Mouse (Mus musculus): Measurements from ENCODE around the gene Cyp2c55. TPM values are rescaled to one million over a fixed set of nuclear protein-coding genes. Genes with fewer than 3 reads are reported as not detected.

Cyp2c55 gene
- not detected in 2 replicates for polyA plus RNA-seq (2015; fragmentation: Nextera tagmentation; extraction: Ambion mirVana)

DNA sequence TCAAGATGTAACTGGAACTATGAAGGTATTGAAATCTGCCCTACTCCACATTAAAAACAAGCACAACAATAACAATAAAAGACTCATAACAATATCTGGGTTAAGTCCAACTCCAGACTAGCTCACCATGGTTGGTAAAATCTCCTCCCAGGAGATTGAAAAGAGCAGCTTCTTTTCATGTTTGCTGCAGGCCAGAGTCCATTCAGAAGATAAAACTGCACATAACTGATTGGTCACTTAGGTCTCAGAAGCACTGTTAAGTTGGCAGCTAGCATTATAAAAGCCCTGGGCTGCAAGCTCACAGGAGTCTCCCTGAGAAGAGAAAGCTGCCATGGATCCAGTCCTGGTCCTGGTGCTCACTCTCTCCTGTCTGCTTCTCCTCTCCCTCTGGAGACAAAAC, at the start of gene Cyp2c55:
Gene Cyp2c55 (plus strand): TSS at position 305 of the 400 bp plus-strand sequence.
- H3K9ac ChIP-seq (ENCODE audit: low read length): no peak within 1 kb of the TSS
- no peaks in the 10 kb centered on the region for H3K36me3 ChIP-seq (ENCODE audit: control insufficient read depth, insufficient read depth, low read length)
- no peaks in the 10 kb centered on the region for H3K27me3 ChIP-seq (ENCODE audit: control insufficient read depth, insufficient read depth, low read depth, low read length)
- H3K27ac ChIP-seq (ENCODE audit: low read length): no peak within 1 kb of the TSS
- no peak within 1 kb of the TSS for H3K4me2 ChIP-seq (ENCODE audit: low read depth, low read length)
- ATAC-seq (ENCODE audit: low read depth): no peak
- no peaks in the 10 kb centered on the region for H3K9me3 ChIP-seq (ENCODE audit: control insufficient read depth, low read length)
- no peaks in the 10 kb centered on the region for H3K4me1 ChIP-seq (replicated peaks; ENCODE audit: control insufficient read depth, insufficient read depth, low read length)
- no peak within 1 kb of the TSS for H3K4me3 ChIP-seq (ENCODE audit: low read length)

DNA sequence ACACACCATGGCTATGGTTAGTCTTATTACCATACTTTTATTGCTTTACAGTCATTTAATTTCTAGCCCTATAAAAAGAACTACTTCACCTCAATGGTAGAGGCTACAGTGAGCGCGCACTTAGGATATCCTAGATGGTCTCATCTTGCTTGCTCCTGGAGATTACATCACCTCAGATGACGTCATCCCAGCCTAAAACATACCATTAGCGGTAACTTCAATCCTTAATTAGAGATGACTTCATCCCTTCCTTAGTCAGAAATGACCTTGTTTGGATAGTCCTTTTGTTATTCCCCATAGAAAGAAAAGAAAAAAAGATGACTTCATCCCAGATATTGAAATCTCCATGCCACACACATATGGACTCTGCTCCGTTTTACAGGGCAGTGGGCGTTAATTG, 36.1 kb upstream of the Cyp2c55 start:
- no peaks in the 10 kb centered on the region for H3K9me3 ChIP-seq (ENCODE audit: control insufficient read depth, low read length)
- no peaks in the 10 kb centered on the region for H3K27me3 ChIP-seq (ENCODE audit: control insufficient read depth, insufficient read depth, low read depth, low read length)
- no peak for ATAC-seq (ENCODE audit: low read depth)
- no peak overlapping the region for H3K9ac ChIP-seq (ENCODE audit: low read length)
- H3K36me3 ChIP-seq (ENCODE audit: control insufficient read depth, insufficient read depth, low read length): peaks cover 6% of the 10 kb centered on the region; the same call in 1 of the 2 replicates
- 82% methylated on average over 6 of the region's 6 CpGs for WGBS
- H3K4me2 ChIP-seq (ENCODE audit: low read depth, low read length): no peak overlapping the region
- no peak overlapping the region for H3K4me3 ChIP-seq (ENCODE audit: low read length)
- no peak overlapping the region for H3K27ac ChIP-seq (ENCODE audit: low read length)
- no peaks in the 10 kb centered on the region for H3K4me1 ChIP-seq (replicated peaks; ENCODE audit: control insufficient read depth, insufficient read depth, low read length)

DNA sequence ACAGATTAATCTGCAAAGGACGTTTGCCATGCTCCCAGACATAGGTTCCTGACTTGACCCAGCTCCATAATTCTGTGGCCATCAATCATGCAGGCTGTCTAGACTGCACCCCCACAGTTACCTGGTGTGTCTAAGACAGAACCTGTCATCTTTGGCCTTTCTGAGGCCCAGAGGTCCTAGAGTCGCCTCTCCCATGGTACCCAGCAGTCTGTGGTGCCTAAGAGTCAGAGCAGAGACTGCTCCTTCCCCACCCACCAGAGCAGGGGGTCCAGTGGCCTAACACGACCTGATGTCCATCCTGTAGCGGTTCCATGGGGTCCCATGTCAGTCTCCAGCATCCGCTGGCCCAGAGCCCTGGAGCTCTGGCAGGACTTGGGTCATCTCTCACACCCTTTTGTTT, 34.2 kb upstream of the Cyp2c55 start:
- 59% methylated on average over 5 of the region's 5 CpGs for WGBS
- H3K4me2 ChIP-seq (ENCODE audit: low read depth, low read length): no peak overlapping the region
- ATAC-seq (ENCODE audit: low read depth): 0 out of 2 replicates have a peak, but pooled peaks have one; percentile 34

DNA sequence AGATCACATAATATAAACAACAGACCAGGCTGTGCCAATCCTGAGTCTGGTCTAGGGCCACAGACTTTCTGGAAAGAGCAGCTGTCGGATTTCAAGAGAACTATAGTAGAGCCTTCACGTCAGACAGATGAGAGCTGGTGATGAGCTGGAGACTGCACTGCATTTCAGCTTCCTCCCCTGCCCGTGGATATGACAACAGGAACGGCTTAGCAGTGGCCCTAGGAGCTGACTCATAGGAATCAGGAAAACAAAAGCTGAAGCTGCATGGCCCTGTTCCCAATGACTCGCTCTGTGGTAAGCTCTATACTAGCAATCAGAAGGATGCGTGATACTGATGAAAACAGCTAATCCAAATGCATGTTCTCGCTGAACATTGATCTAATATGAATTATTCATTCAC, 33.2 kb upstream of the Cyp2c55 start:
- Histone ChIP-seq H3K36me3 (ENCODE audit: control insufficient read depth, insufficient read depth, low read length) (peaks cover 4% of the 10 kb centered on the region; the same call in 1 of the 2 replicates), H3K27me3 (ENCODE audit: control insufficient read depth, insufficient read depth, low read depth, low read length) (no peaks in the 10 kb centered on the region), H3K9me3 (ENCODE audit: control insufficient read depth, low read length) (no peaks in the 10 kb centered on the region), H3K4me3 (ENCODE audit: low read length) (no peak overlapping the region), H3K4me2 (ENCODE audit: low read depth, low read length) (no peak overlapping the region), H3K27ac (ENCODE audit: low read length) (no peak overlapping the region), H3K4me1 (replicated peaks; ENCODE audit: control insufficient read depth, insufficient read depth, low read length) (no peaks in the 10 kb centered on the region), H3K9ac (ENCODE audit: low read length) (no peak overlapping the region)
- ATAC-seq (ENCODE audit: low read depth): peak; percentile 36; the same call in 1 of the 2 replicates
- 48% methylated on average over 7 of the region's 7 CpGs for WGBS

More for the DNA sequence above, 34.2 kb upstream of the Cyp2c55 start:
- H3K4me1 ChIP-seq (replicated peaks; ENCODE audit: control insufficient read depth, insufficient read depth, low read length): no peaks in the 10 kb centered on the region
- H3K27ac ChIP-seq (ENCODE audit: low read length): no peak overlapping the region
- no peaks in the 10 kb centered on the region for H3K9me3 ChIP-seq (ENCODE audit: control insufficient read depth, low read length)
- H3K4me3 ChIP-seq (ENCODE audit: low read length): no peak overlapping the region
- peaks cover 4% of the 10 kb centered on the region; the same call in 1 of the 2 replicates for H3K36me3 ChIP-seq (ENCODE audit: control insufficient read depth, insufficient read depth, low read length)
- no peak overlapping the region for H3K9ac ChIP-seq (ENCODE audit: low read length)
- no peaks in the 10 kb centered on the region for H3K27me3 ChIP-seq (ENCODE audit: control insufficient read depth, insufficient read depth, low read depth, low read length)

DNA sequence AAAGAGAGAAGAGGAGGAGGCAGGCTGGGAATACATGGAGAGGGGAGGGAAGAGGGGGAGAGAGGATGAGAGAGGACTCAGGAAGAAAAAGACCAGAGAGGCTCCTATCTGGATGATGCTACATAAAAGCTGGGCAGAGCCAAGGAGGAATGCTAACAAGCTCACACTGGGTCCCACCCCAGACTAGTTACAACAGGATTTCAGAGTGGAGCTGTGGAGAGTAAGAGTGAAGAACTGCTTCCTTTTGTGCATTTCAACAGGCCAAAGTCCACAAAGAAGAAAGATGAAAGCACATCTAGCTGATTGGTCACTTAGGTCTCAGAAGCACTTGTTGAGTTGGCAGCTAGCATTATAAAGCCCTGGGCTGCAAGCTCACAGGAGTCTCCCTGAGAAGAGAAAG, 30.6 kb upstream of the Cyp2c55 start:
- Histone ChIP-seq H3K4me3 (ENCODE audit: low read length) (no peak overlapping the region), H3K36me3 (ENCODE audit: control insufficient read depth, insufficient read depth, low read length) (no peaks in the 10 kb centered on the region; the same call in 1 of the 2 replicates), H3K27ac (ENCODE audit: low read length) (no peak overlapping the region), H3K4me2 (ENCODE audit: low read depth, low read length) (no peak overlapping the region), H3K9ac (ENCODE audit: low read length) (no peak overlapping the region), H3K27me3 (ENCODE audit: control insufficient read depth, insufficient read depth, low read depth, low read length) (no peaks in the 10 kb centered on the region), H3K9me3 (ENCODE audit: control insufficient read depth, low read length) (no peaks in the 10 kb centered on the region), H3K4me1 (replicated peaks; ENCODE audit: control insufficient read depth, insufficient read depth, low read length) (no peaks in the 10 kb centered on the region)
- ATAC-seq (ENCODE audit: low read depth): no peak

DNA sequence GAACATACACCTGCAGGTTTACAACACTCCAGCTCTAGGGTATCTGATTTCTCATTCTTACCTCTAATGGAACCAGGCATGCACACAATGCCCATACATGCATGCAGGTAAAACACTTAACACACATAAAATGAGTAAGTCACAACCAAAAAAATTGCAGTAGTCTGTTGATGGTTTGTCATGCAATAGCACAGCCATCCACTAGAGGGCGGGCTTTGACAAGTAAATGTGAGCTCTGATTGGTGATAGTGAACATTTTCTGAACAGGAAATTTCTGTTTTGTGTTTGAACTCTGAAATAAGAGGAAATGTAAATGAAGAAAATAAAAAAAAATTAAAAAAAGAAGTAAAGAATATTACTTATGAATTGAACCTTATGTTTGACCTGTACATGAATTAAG, 24.9 kb upstream of the Cyp2c55 start:
- no peaks in the 10 kb centered on the region for H3K27me3 ChIP-seq (ENCODE audit: control insufficient read depth, insufficient read depth, low read depth, low read length)
- no peak overlapping the region for H3K4me2 ChIP-seq (ENCODE audit: low read depth, low read length)
- no peak for ATAC-seq (ENCODE audit: low read depth)
- 0% methylated on average over 1 of the region's 1 CpGs for WGBS
- no peaks in the 10 kb centered on the region for H3K9me3 ChIP-seq (ENCODE audit: control insufficient read depth, low read length)
- no peaks in the 10 kb centered on the region for H3K4me1 ChIP-seq (replicated peaks; ENCODE audit: control insufficient read depth, insufficient read depth, low read length)
- H3K36me3 ChIP-seq (ENCODE audit: control insufficient read depth, insufficient read depth, low read length): no peaks in the 10 kb centered on the region
- no peak overlapping the region for H3K9ac ChIP-seq (ENCODE audit: low read length)
- H3K27ac ChIP-seq (ENCODE audit: low read length): no peak overlapping the region
- no peak overlapping the region for H3K4me3 ChIP-seq (ENCODE audit: low read length)

DNA sequence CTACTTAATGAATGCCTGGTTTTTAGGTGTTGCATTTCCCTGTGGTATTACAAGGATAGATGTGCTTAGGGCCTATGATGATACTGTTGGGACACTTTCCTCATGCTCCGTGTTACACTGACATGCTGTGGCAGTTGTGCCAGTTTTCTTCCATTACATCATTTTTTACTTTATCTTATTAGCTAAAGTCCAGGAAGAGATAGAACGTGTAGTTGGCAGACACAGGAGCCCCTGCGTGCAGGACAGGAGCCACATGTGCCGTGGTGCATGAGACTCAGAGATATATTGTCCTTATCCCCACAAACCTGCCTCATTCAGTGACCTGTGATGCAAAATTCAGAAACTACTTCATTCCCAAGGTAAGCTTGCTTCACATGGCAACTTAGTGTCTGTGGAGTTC, 8.6 kb upstream of the Cyp2c55 start:
- H3K27ac ChIP-seq (ENCODE audit: low read length): no peak overlapping the region
- ATAC-seq (ENCODE audit: low read depth): no peak

DNA sequence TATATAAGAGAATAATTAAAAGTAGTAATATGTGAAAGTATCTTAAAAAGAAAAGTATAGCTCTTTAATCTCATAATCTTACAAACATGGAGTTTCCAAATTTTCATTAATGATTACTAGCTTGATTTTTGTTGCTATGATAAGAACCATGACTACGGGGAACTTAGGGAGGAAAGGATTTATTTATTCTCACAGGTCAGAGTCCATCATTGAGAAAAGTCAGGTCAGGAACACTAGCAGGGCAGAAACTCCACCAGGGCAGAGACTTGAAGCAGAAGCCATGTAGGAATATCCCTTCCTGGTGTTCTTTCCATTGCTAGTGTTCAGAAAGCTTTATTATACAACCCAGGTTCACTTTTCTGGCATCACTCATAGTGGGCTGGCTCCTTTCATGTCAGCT, 8.1 kb upstream of the Cyp2c55 start:
- no peak for ATAC-seq (ENCODE audit: low read depth)
- Histone ChIP-seq H3K9ac (ENCODE audit: low read length) (no peak overlapping the region), H3K4me1 (replicated peaks; ENCODE audit: control insufficient read depth, insufficient read depth, low read length) (no peaks in the 10 kb centered on the region), H3K4me2 (ENCODE audit: low read depth, low read length) (no peak overlapping the region), H3K27me3 (ENCODE audit: control insufficient read depth, insufficient read depth, low read depth, low read length) (no peaks in the 10 kb centered on the region), H3K9me3 (ENCODE audit: control insufficient read depth, low read length) (no peaks in the 10 kb centered on the region), H3K36me3 (ENCODE audit: control insufficient read depth, insufficient read depth, low read length) (no peaks in the 10 kb centered on the region), H3K27ac (ENCODE audit: low read length) (no peak overlapping the region), H3K4me3 (ENCODE audit: low read length) (no peak overlapping the region)
- 60% methylated on average over 1 of the region's 1 CpGs for WGBS

More for the DNA sequence above, 8.6 kb upstream of the Cyp2c55 start:
- H3K9me3 ChIP-seq (ENCODE audit: control insufficient read depth, low read length): no peaks in the 10 kb centered on the region
- H3K36me3 ChIP-seq (ENCODE audit: control insufficient read depth, insufficient read depth, low read length): no peaks in the 10 kb centered on the region
- 67% methylated on average over 4 of the region's 4 CpGs for WGBS
- no peak overlapping the region for H3K4me2 ChIP-seq (ENCODE audit: low read depth, low read length)
- H3K4me3 ChIP-seq (ENCODE audit: low read length): no peak overlapping the region
- no peaks in the 10 kb centered on the region for H3K4me1 ChIP-seq (replicated peaks; ENCODE audit: control insufficient read depth, insufficient read depth, low read length)
- no peaks in the 10 kb centered on the region for H3K27me3 ChIP-seq (ENCODE audit: control insufficient read depth, insufficient read depth, low read depth, low read length)
- H3K9ac ChIP-seq (ENCODE audit: low read length): no peak overlapping the region

DNA sequence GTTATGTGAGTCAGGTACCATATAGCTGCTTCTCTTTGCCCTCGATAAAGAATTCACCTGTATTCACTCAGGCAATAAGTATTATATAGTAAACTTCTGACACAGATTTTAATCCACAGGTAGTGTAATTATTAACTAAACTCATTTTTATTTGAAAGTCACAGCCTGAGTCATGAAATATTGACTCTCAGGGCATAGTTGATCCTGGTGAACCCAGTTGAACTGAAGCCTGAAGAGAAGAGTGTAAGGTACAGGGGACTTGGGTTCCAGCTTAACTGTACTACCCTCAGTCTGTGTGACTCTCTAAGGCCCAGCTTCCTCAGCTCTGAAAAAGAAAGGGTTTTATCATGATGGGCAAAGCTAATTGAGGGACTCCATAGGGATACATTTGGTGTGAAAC, 1.7 kb upstream of the Cyp2c55 start:
- ATAC-seq (ENCODE audit: low read depth): no peak
- H3K4me1 ChIP-seq (replicated peaks; ENCODE audit: control insufficient read depth, insufficient read depth, low read length): no peaks in the 10 kb centered on the region
- H3K4me3 ChIP-seq (ENCODE audit: low read length): no peak overlapping the region
- WGBS: 80% methylated on average over 1 of the region's 1 CpGs
- no peaks in the 10 kb centered on the region for H3K9me3 ChIP-seq (ENCODE audit: control insufficient read depth, low read length)
- H3K27ac ChIP-seq (ENCODE audit: low read length): no peak overlapping the region
- no peaks in the 10 kb centered on the region for H3K27me3 ChIP-seq (ENCODE audit: control insufficient read depth, insufficient read depth, low read depth, low read length)
- H3K9ac ChIP-seq (ENCODE audit: low read length): no peak overlapping the region
- no peaks in the 10 kb centered on the region for H3K36me3 ChIP-seq (ENCODE audit: control insufficient read depth, insufficient read depth, low read length)
- H3K4me2 ChIP-seq (ENCODE audit: low read depth, low read length): no peak overlapping the region

DNA sequence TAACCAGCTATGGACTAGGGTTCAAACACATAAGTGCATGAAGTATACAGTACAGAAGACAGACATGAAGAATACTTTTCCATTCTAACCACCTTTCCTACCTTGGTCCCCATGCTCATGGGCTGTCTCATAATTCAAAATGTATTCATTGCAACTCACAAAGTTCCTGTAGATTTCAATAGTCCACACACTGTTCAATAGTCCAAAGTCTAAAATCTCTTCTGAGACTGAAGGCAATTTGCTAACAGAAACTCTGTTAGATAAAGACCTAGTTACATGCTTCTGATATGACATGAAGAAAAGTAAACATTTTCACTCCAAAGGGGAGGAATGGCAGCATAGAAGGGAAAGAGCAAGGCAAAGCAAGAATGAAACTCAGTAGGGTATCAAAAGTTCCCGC, 51.1 kb downstream of the Cyp2c55 start:
- no peaks in the 10 kb centered on the region for H3K36me3 ChIP-seq (ENCODE audit: control insufficient read depth, insufficient read depth, low read length)
- H3K4me1 ChIP-seq (replicated peaks; ENCODE audit: control insufficient read depth, insufficient read depth, low read length): no peaks in the 10 kb centered on the region
- 88% methylated on average over 1 of the region's 1 CpGs for whole genome bisulfite sequencing
- no peak overlapping the region for H3K4me2 ChIP-seq (ENCODE audit: low read depth, low read length)
- ATAC-seq (ENCODE audit: low read depth): no peak
- H3K9me3 ChIP-seq (ENCODE audit: control insufficient read depth, low read length): no peaks in the 10 kb centered on the region
- no peak overlapping the region for H3K27ac ChIP-seq (ENCODE audit: low read length)
- H3K4me3 ChIP-seq (ENCODE audit: low read length): no peak overlapping the region
- no peaks in the 10 kb centered on the region for H3K27me3 ChIP-seq (ENCODE audit: control insufficient read depth, insufficient read depth, low read depth, low read length)
- no peak overlapping the region for H3K9ac ChIP-seq (ENCODE audit: low read length)
